Mouse (Mus musculus) CD4-positive helper T cell, adult 2 months (primary cell): ENCODE data around the gene Ddx23.

Experiments
- DNase-seq: peaks from one replicate; pipeline ENCODE4 v3.0.0-alpha.2; 2012; ENCODE audit warnings: low read depth, missing footprints, low spot score

Ddx23 gene

DNA sequence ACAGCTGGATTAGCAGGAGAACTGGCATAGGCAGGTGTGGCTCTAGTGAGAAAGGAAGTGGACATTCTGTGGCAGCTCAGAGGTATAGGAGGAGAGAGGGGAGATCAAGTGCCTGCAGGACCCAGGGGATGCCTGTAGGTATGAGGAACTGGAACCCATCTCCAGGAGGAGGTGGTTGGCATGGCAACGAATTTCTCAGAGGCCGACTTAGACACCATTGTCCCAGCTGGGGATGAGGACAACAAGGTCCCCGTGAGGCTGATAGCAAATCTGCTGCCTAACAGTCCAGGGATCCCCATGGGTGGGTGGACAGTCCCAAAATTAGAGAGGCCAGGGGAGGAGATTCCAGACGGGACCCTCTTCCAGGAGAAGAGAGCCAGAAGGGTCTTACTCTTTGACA is 29.8 kb downstream of the Ddx23 start:
- DNase-seq = no peak

DNA sequence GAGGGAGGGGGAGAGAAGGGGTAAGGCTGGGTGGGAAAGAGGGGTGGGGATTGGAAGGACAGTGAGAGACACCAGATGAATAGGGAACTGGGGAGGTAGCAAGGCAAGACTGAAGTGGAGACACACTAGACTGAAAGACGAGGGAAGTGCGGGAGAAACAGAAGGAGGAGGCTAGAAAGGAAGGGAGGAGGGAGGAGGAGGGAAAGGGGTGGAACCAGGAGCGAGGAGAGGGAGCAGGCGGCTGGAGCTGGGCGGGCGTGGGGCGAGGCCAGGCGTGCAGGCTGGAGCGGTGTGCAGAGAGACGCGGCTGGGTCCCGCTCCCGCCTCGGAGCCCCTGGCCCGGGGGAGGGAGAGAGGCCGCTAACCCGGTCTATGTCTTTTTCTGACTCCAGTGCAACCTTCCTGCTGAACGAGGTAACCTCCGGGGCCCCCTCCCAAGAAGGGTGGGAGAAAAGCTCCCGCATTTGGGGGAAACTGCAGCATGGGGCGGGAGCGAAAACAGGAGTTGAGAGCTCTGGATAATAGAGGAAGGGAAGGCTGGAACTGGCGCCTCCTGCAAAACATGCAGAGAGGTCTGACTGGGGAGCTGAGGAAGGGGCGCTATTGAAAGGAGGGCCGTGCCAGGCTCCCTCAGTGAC is 30.5 kb downstream of the Ddx23 start:
- DNase-seq = peak; percentile 20

DNA sequence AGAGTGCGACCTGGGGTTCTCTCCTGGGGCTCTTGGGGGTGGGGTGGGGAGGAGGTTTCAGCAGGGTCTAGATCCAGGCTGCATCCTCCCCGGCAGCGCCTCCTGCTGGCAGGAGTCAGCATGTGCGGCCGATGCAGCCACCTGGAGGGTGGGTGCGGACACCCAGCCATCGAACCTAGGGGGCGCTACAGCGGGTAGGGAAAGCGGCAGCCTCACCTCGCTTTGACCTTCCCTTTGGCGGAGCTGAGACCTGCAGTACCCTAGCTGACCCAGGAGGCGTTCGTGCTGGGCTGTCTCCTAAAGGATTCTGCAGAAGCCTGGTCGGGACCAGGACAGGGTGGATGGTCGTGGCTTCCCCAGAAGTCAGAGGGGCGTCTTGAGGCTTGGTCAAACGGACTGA is 31.2 kb downstream of the Ddx23 start:
- DNase-seq = peak; percentile 82

DNA sequence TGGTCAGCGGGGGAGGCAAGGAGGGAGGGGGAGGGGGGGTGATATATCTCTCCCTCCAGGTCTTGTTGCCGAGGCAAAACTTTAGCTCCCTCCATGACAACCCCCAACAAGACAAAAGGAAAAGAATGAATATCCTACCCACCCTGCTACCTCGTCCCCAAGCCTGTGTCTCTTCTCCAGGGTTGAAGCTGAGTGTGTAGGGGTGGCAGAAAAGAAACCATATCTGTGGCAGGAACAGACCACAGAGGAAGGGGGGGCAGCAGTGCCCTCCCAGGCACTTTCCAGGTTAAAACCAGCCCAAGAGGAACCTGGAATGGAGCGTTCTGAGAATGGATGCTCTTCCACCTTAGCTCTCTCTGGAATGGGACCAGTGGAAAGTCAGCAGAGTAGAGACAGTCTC is 32.2 kb downstream of the Ddx23 start, which contains the start of gene Cacnb3:
Gene Cacnb3, plus strand, starts transcription at position 301 of the 400 bp plus-strand sequence.
- DNase-seq = no peak

- DNase-seq = no peak
Observed at GRCm38 (mm10) chr15:98629464-98629863, 33.2 kb downstream of the Ddx23 start.

DNA sequence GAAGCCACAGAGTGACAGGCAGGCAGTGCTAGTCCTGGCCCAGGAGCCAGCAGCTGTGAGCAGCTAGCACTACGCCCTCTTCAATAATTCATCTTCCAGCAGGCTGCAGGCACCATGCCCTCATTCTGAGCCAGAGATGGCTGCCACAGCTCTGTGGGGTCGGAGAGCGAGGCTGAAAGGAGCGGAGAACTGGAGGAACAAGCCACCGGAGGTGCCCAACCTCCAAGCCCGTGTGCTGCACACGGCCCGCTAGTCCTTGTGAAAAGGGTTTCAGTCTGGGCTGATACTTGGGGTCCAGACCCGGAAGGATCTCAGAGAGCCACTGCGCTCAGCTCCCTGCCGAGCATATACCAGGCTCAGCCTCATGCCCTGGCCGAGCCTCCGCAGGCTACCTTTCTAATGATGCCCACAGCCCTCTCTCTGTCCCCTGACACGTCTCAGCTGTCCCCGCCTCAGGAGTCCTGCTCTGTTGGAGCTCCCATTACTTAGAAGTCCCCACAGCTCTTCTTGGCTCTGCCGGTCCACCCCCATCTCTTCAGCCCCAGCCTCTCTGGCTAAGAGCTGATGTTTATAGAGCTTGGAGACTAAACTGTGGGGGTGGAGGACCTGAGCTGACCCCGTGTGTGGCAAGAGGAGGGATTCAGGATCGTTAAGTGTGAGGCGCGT is 34.0 kb downstream of the Ddx23 start:
- DNase-seq = peak; percentile 26

GRCm38 (mm10) chr15:98626487-98627212 is 36.0 kb downstream of the Ddx23 start:
- no peak for DNase-seq

- no peak for DNase-seq
Observed at GRCm38 (mm10) chr15:98626078-98626477, 36.6 kb downstream of the Ddx23 start.

- DNase-seq = peak; percentile 83
Observed at GRCm38 (mm10) chr15:98623361-98623821, 39.3 kb downstream of the Ddx23 start.

- peak; percentile 21 for DNase-seq
Observed at GRCm38 (mm10) chr15:98622721-98623120, 40.0 kb downstream of the Ddx23 start.

GRCm38 (mm10) chr15:98622199-98622598 is 40.5 kb downstream of the Ddx23 start:
- DNase-seq = peak; percentile 35

- peak; percentile 55 for DNase-seq
Observed at GRCm38 (mm10) chr15:98617176-98617537, 45.5 kb downstream of the Ddx23 start.

DNA sequence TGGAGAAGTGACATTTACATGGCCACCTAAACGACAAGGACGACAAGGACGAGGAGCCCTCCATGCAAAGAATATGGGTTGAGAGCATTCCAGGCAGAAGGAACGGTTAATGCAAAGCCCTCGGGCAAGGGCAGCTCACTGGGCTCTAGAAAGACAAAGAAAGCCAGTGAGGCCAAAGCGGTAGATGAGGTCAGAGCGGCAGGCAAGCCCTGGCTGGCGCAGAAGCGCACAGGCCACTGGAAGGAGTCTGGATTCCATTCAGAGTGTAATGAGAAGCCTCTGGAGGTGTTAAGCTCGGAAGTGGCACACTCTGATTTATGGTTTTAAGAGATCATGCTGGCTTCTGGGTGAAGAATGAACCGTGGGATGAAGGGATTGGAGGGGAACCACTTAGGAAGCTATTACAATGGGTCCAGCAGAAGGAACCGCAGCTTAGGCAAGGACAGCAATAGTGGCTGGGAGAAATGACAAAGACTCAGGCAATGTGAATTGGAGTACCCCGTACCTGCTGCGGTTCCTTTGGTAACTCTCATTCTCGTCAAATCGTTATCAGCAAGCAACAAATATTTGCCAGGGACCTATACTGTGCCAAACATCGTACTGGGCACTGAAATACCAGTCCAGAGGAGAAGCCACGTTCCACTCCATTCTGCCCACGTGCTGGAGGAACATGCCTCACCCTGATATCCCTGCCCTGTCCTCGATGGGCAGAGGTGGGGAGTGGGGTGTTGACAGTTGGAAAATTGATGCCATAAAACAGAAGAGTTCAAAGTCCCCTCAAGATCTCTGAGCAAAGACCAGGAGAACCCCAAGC is 46.1 kb downstream of the Ddx23 start:
- DNase-seq = no peak

DNA sequence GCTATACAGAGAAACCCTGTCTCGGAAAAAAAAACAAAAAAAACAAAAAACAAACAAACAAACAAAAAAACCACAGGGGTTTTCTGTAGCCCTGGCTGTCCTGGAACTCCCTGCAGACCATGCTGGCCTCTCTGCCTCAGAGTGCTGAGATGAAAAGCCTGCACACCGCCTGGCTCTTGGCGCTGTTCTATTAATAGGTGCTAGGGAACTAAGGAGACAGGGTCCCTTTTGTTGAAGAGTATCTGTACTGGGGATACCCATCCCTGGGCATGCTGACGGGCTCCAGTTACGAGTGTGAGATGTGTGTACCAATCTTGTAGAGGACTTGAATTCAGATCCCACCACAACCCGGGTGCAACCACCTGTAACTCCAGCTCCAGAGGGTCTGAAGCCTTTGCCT is 46.9 kb downstream of the Ddx23 start:
- no peak for DNase-seq

GRCm38 (mm10) chr15:98614971-98615370 is 47.7 kb downstream of the Ddx23 start:
- no peak for DNase-seq

DNA sequence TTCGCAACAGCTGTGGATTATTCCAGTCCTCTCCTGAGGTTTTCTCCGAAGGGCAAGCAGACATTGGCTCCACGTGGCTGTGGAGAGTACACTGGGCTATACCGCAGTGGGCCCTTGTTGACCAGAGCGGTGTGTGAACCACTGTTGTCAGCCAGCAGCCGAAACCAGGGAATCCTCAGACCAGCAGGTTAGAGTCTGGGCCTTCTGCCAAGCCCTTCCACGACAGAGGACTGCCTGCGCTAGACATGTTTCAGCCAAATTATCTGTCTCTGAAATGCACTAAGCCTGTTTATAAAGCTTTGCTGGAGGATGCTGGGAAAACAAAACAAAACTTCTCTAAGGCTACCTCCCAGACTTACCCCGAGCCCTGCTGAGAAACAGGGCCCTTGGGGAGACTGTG is 48.1 kb downstream of the Ddx23 start:
- DNase-seq = no peak

GRCm38 (mm10) chr15:98612229-98612628 is 50.5 kb downstream of the Ddx23 start:
- no peak for DNase-seq

- DNase-seq = no peak
Observed at GRCm38 (mm10) chr15:98610131-98610633, 52.5 kb downstream of the Ddx23 start.

- DNase-seq = peak; percentile 67
Observed at GRCm38 (mm10) chr15:98609331-98610130, 53.2 kb downstream of the Ddx23 start, which contains the start of gene Adcy6. Adcy6 (minus strand) TSS chr15:98610076.

- peak; percentile 21 for DNase-seq
Observed at GRCm38 (mm10) chr15:98608784-98609250, 53.9 kb downstream of the Ddx23 start.
